Mouse (Mus musculus) gastrocnemius, adult 18-20 months (tissue): ENCODE results near the gene Cyp2s1. TPM values are rescaled to one million over a fixed set of nuclear protein-coding genes. Genes with fewer than 3 reads are reported as not detected.

Experiments
- DNase-seq: peaks from one replicate; pipeline ENCODE4 v3.0.0; 2021; ENCODE audit warnings: low spot score
- total RNA-seq, 2 experiments: library from RNA; stranded (reverse); gene quantifications; 2 replicates each; pipeline ENCODE4 v1.2.3; 2021

Gene Cyp2s1
- total RNA-seq, 2 experiments from 2014 or later = 0.16 to 0.28 TPM

DNA sequence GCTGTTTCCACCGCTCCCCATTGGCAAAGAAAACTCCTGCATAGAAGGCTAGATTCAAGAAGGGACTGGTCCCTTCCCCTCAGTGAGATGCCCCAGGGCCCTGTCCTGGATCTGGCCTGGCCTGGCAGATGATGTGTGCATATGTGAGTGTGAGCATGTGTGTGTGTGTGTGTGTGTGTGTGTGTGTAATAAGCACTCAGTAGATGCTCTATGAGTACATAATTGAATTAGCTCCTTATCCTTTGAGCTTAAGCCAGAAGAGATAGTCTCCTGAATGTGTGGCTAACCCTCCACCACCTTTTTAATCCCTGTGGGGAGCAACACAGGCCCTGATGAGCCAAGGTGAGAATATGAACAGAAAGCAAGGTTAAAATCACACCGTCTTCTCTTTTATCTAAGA is 5.0 kb downstream of the Cyp2s1 start:
- DNase-seq = no peak

DNA sequence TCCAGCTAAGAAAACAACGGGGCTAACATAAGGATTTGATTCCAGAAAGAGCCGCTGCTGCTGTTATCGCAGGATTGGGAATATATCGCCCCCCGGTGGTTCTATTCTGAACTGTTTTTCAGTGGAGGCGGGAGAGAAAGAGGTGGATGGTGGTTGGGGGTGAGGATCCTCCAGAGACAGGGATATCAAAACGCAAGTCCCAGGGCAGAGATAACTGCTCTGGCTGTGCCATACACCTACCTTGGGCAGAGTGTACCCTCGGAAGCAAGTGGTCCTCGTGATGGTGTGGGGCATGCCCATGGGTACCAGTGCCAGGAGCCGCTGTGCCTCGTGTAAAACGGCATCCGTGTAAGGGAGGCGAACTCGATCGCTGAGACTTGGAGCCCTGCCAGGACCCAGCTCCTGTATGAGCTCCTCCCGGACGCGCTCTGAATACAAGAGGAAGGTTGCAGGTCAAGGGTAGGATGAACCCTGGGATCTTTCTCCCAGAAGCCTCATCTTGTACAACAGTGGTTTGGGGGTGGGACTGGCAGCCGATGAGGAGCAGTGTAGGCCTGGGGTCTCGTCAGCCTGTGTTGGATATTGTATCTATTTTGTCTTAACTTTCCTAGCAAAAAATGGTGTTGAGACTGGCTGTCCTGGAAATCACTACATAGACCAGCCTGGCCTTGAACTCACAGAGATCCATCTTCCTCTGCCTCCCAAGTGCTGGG is 10.9 kb downstream of the Cyp2s1 start:
- DNase-seq = peak; percentile 85

DNA sequence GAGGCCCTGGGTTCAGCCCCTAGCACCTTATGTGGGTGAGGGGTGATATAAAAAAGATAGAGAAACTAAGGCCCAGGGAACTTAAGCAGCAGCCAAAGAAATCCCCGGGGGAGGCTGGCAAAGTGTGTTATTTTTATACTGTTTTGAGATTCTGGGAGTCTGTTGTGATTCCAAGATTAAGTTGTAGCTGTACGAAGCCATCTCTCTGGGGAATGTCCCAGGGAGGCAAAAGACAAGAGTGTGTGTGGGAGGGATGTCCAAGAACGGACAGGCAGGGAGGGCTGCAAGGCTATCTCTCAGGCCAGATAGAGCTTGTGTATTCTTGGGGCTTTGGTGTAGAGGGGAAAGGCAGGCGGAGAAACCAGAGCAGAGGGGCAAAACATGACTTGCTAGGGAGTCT is 11.9 kb downstream of the Cyp2s1 start:
- no peak for DNase-seq

DNA sequence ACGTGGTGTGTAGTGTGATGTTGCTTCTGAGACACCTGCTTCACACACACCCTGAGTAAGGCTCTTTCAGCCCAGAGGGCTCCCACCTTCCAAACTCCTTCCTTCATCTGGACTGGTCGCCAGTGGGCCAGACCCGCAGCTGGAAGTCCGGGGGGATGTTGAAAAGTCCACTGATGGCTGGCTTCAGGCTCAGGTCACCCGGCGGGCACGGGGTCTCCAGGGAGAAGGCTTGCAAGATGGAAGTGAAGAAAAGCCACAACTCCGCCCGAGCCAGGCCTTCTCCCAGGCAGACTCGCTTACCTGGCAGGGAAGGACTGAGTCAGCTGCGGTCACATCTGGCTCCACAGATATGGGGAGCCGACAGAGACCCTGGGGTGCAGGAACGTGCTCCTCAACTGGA is 13.3 kb downstream of the Cyp2s1 start:
- DNase-seq = peak; percentile 36

DNA sequence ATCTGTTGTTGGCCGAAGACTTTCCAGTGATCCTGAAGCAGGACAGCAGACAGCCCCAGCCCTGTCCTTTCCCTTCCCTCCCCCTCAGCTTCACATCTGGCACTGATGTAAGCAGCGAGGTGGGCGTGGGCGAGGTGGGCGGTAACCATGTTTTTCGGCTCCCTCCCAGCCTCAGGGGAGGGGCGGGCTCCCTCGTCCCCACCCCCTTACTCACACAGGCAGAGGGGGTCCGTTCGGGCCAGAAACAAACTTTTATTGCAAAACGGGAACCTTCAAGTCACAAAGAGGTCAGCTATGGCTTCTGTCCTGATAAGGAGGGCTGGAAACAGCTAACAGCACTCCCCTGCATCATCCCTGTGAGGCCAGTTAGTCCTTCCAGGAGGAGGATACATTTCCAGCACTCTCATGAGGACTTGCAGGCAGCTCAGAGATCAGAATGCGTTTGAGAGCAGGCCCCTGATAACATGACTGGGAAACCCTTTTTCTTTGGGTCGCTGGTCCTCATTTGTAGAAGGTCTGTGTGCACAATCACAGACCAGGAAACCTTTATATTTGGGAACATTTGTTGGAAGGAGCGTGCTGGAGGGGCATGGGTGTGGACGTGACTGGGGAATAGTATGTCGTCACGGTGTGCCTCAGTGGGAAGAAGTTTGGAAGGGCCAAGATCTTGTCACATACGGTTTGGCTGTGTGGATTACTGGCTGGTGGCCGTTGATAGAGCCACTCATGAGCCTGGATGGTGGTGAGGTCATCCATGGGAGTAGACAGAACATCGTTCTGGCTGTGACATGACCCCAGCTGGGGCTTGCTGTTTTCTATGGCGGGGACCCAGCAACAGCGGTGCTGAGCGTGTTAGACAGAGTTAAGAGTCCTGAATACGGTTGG is 14.2 kb downstream of the Cyp2s1 start:
- peak; percentile 90 for DNase-seq

DNA sequence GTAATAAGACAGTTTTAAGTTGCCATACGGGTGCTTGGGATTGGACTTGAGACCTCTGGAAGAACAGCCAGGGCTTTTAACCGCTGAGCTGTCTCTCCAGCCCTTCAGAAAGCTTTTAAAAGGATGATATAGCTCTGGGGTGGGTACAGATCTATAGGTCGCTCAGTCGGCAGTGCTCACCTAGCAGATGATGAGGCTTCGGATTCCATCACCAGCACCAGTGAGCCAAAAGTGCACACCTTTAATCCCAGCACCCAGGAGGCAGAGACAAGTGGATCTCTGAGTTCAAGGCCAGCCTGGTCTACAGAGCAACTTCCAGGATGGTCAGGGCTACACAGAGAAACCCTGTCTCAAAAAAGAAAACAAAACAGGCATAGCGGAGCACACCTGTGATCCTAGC is 15.7 kb downstream of the Cyp2s1 start:
- no peak for DNase-seq

DNA sequence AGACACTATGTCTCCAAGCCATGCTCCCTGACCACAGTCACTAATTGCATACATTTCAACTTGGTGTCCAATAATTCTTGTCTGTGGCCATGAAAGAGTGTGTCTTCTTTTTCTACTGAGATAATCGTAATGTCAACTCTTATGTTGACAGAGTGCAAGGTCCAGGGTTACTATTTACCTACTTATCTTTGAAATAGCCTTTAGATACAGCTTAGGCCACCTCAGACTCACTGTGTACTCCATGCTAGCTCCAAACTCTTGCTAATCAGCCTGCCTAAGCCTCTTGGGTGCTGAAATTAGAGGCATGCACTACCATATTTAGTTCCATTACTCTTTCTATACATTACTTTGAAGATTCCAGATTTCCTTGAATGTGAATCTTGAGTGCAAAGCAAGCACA is 17.3 kb downstream of the Cyp2s1 start:
- no peak for DNase-seq

DNA sequence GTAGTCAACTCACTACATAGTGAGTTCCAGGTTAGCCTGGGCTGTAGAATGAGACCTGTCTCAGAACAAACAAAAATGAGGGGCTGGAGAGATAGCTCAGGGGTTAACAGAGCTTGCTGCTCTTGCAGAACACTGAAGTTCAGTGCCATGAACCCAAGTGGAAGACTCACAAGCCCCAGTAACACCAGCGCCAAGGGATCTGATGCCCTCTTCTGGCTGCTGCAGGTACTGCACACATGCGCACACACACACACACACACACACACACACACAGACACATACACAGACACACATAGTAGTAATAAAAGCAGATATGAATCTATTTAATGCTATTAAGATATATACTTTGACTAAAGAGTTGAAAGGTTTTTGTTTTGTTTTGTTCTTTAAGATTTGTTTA is 18.2 kb downstream of the Cyp2s1 start:
- DNase-seq = no peak

DNA sequence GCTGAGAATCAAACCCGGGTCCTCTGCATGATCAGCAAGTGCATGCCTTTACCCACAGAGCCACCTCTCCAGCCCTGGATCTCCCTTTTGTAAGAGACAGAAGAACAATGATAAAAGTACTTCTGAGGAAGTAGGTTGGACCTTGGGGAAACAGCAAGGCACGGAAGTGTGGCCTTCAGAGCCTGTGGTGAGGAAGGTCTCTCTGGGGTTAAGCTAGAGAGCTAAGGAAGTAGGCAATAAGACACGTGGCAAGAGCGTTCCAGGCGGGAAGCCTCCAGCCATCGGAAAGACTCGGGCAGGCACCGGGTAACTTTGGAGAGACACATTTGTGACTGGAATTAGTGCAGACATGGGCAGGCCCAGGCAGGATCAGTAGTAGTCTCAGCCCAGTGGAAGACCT is 21.9 kb downstream of the Cyp2s1 start:
- DNase-seq = no peak

DNA sequence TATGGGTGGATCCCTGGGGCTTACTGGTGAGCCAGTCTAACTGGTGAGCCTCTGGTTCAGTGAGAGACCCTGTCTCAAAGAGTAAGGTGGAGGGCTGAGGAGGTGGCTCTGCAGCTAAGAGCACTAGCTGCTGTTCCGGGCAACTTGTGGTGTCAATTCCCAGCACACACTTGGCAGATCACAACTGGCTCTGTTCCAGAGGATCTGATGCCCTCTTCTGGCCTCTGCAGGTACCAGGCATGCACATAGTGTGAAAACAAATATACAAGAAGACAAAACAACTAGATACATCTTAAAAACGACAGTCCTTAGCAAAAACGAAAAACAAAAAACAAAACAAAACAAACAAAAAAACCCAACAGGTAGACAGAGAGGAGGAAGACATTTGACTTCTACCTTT is 23.0 kb downstream of the Cyp2s1 start:
- DNase-seq = no peak

DNA sequence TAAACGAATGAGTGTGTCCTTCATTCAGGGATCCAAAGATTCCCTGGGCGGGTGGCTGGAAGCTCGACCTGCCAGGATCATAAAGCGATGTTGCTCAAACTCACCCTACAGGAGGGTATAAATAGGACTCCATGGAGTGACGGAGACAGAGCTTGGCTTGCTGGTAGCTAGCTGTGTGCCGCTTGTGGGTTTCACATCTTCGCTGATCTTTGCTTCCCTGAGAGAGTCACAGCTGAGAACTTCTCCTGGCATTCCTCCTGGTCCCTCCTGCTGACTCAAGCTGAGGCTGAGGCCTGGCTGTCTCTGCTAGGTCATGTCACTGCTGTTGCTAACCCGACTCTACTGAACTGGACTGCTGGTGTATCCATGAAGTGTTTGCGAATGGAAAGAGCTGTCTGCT is 23.7 kb downstream of the Cyp2s1 start:
- DNase-seq = peak; percentile 40

DNA sequence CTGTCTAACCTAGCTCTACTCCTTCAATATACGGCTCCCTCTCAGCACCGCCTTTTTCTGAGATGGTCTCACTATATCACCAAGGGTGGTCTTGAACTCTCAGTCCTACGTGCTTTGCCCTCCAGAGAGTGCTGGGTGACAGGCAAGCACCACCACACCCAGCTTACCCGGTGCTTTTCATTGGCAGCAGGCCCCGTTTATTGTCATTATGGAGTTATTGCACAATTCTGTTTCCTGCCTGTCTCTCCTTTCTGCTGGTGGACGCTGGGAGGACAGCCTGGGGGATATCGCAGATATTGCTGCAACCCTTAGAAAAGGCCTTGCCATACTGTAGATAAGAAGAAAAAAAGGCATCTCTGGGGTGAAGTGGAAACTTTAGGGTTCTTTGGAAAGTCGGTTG is 26.1 kb downstream of the Cyp2s1 start:
- DNase-seq = peak; percentile 76

DNA sequence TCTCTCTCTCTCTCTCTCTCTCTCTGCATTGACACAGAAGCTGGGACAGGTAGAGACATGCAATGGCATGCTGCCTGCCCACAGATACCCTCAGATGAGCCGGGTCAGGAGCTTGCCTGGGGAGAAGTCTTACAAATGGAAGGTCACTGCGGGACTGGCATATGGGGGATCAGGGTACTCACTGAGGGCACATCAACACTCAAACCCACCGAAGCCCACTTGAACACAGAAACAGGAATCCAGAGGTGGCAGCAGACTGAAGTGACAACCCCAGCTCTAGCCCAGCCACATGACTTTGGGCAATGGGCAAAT is 27.6 kb downstream of the Cyp2s1 start:
- DNase-seq = no peak

DNA sequence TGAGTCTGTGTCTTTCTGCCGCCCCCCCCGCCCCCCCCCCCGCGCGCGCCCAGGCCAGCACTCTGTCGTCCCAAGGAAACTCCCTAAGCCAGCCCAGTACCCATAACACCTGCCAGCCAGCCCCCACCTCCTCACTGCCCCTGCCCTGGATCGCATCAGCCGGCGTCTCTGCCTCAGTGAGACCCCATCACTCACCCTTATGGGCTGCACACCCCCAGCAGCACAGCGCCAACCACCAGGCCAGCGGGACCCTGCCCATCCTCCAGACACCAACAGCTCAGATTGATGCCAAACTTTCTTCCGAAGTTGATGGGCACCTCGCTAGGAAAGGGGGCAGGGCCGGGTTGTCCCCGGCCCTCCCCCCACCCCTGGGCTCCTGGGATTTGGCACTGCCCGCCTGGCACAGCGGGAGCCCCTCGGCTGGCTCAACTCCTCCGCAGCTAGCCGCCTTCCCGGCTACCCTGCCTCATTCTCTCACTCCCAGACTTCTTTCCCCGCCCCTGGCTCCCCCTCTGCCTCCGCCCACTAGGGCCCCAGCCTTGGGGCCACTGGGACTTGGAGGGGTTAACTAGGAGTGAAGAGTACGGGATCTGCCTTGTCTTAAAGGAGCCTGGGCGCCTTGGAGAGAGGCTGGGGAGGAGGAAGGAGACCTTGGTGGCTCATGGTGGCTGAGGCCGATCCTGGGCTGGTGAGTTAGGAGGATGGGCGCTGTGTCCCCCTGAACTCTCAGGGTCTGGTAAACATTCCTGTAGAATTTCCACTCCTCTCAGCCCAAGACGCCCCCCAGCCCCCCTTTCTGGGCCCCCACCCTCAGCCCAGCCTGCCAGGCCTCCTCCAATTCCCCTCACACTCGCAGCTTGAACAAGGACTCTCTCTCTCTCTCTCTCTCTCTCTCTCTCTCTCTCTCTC is 28.2 kb downstream of the Cyp2s1 start, which contains the start of gene Axl:
Axl (minus strand) TSS at position 486 of the 909 bp plus-strand sequence.
- DNase-seq = peak; percentile 87

DNA sequence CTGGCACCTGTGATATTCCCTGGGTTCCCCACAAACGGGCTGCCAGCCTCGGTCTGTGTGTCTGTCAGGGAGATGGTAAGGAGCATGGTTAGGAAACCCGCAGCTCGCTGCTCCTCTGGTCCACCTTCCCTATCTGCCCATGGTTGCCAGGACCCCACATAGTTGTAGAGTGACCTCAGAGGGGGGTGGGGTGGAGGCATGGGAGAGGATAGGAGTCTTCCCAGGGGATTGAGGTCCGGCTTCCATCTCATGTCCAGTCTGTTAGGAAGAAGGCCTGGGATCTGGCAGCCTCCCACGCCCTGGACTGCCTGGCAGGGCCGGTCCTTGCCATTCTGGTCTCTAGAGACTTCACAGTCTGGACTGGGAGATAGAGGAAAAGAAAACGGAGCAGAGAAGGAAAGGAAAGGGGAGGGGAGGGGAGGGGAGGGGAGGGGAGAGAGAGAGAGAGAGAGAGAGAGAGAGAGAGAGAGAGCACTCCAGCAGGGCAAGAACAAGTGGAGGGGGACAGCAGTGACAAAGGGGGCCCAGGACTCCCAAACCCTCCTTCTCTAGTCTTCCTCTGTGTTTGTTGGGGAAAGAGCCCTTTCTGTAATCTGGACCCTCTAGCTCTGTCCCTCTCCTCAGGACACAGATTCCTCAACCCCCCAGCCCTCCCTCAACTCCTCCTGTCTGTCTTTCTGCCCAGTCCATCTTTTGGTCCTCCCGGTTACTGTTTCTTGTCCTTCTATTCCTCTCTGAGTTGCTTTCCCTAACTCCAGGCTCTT is 29.1 kb downstream of the Cyp2s1 start:
- DNase-seq = peak; percentile 32

DNA sequence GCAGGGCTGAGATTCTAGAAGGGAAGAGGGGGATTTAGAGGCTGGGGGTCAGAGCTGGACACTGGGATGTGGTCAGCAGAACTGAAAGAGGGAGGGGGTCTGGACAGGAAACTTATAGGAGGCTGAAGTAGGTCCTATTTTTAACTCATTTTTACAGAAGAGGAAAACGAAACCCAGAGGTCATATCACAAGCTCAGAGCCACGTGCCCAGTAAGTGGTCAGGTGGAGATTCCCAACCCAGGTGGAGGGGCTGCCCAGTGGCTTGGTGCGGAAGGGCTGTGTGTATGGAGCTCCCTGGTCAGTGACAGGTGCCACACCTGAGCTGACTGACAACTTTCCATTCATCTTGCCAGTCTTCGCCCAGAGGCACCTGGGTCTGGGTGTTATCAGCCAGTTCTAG is 29.7 kb downstream of the Cyp2s1 start:
- no peak for DNase-seq

DNA sequence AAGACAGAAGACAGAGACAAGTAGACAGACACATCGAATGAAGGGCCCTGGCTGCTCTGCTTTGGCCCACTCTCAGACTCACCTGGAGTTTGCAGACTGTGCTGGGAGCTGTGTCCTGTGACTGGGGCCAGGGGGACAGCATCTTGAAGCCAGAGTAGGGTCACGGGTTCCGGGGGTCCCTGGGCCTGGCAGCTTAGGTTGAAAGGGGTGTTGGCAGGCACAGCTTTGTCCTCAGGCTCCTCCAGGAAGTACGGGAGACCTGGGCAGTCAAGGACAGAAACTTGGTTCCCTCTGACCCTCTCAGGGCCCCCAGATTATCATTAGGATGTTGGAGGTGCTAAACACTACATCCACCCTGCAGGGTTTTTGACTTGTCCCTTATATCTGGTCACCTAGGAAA is 31.0 kb downstream of the Cyp2s1 start:
- DNase-seq = no peak

DNA sequence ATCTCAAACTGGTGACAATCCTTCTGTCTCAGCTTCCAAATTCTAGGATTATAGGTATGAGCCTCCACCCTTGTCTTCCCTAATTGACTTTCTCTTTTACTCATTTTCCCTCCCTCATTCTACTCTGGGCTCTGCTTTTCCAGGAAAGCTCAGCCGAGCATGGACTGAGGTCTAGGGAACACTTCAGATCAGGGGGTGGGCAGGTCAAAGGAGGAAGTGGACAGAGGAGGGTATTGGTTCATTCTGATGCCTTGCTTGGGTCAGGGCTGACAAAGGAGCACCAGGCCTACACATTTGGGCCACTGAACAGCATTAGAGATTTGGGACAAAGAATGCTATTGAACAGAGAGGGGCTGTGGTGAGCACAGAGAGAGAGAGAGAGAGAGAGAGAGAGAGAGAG is 31.9 kb downstream of the Cyp2s1 start:
- DNase-seq = no peak

DNA sequence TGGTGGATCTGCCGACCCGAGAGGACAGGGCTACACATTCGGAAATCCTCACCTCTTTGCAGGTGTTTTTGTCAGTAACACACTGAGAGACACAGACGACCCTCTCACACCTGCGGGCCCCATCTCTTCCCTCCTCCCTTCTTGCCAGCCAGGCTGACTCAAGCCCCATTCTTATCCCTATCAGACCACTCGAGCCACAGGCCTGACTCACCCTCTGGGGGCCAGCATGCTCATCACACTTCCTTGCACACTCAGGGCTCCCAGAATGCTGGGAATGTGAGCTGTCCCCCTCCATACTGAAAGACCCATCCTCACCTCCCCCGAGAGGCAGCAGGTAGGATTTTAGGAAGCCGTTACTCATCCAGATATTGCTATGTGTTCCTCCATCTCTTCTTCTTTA is 33.0 kb downstream of the Cyp2s1 start:
- DNase-seq = no peak

DNA sequence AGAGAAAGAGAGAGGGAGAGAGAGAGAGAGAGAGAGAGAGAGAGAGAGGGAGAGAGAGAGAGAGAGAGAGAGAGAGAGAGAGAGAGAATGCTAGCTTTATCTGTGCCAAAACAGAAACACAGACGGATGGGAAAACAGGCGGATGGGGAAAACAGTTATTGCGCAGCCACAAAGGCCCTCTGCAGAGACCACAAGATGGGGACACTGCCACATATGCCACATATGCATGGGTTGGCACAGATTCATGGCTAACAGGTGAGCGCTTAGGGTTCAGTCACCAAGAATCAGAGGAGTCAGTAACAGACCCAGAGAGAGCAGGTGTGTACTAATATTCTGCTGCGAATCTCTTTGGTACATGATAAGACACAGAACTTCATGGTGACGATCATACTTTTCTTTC is 34.0 kb downstream of the Cyp2s1 start:
- DNase-seq = no peak

DNA sequence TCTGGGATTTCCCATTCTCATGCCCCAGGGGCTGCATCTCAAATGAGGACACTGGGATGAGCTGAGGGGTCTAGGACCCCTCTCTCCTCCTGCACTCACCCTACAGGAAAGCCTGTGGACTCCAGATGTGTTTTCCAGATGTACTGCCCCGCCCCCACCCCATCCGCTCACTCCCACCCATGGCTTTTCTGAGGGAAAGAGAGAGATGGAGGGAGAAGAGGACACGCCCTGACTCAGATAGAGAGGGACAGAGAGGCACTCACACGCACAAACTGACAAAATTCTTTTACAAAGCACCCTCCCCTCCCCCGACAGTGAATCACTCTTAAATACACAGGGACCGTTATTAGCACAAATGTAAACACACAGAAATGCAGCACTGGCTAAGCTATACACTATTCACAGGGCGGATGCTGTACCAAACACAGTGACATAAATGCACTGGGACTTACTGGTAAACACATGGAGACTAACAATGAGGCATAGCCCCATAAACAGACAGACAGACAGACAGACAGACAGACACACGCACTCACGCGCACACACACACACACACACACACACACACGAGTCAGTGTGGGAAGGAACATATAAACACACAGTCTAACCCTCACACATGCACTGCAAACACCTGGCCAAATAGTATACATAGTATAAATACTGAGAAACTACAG is 34.6 kb downstream of the Cyp2s1 start:
- no peak for DNase-seq
